Mouse (Mus musculus): Measurements from ENCODE around the gene Gm3633.
"Not testable (repeated sequence)": the region's sequence is repeated elsewhere in the genome, so short reads cannot be mapped to it uniquely, and the experiment has no call there.

Gene Gm3633

GRCm38 (mm10) chr14:42641817-42642216 lies at the start of gene Gm3633:
Gene Gm3633 (minus strand): TSS chr14:42641917.
- DNase-seq (ENCODE audit: low spot score in 2 of 2): not testable (repeated sequence)

GRCm38 (mm10) chr14:42655638-42656037 lies 13.9 kb upstream of the Gm3633 start, which contains the start of gene Gm10378:
Gene Gm10378 (plus strand): TSS chr14:42655938.
- DNase-seq (ENCODE audit: low spot score in 2 of 2): not testable (repeated sequence)

GRCm38 (mm10) chr14:42599782-42600181 lies 41.9 kb downstream of the Gm3633 start, which contains the start of gene Gm17124:
Gene Gm17124 (minus strand): TSS chr14:42599882.
- not testable (repeated sequence) for DNase-seq (ENCODE audit: low spot score in 2 of 2)
